Mouse (Mus musculus) midbrain, embryonic 16.5 days (tissue): ENCODE data around the gene Serping1. TPM values are rescaled to one million over a fixed set of nuclear protein-coding genes. Genes with fewer than 3 reads are reported as not detected.

ENCODE experiments used
- ATAC-seq: fragments of 200-750 bp; cut with Nextera tagmentation; 2 replicates; pipeline ENCODE4 v1.8.0; 2017; ENCODE audit warnings: moderate TSS enrichment
- H3K27ac ChIP-seq: fragments of 300-500 bp; sonication (generic); 2 replicates; pipeline ENCODE4 v1.5.1; 2014; ENCODE audit warnings: mild to moderate bottlenecking, low read length, mixed read lengths
- H3K27me3 ChIP-seq: fragments of 300-500 bp; sonication (generic); 2 replicates; pipeline ENCODE4 v1.6.1; 2014; ENCODE audit warnings: low read depth, low read length, mixed read lengths; ENCODE audit not compliant: control insufficient read depth, insufficient read depth
- H3K36me3 ChIP-seq: fragments of 300-500 bp; sonication (generic); 2 replicates; pipeline ENCODE4 v1.6.1; 2014; ENCODE audit warnings: mild to moderate bottlenecking, low read length, moderate library complexity, mixed read lengths; ENCODE audit not compliant: control insufficient read depth, insufficient read depth
- H3K4me1 ChIP-seq: fragments of 300-500 bp; sonication (generic); 2 replicates; pipeline ENCODE4 v1.6.1; 2014; ENCODE audit warnings: mild to moderate bottlenecking, low read length, mixed read lengths; ENCODE audit not compliant: control insufficient read depth, insufficient read depth
- H3K4me2 ChIP-seq: fragments of 300-500 bp; sonication (generic); 2 replicates; pipeline ENCODE4 v1.6.1; 2014; ENCODE audit warnings: mild to moderate bottlenecking, low read length, mixed read lengths
- H3K4me3 ChIP-seq: fragments of 300-500 bp; sonication (generic); 2 replicates; pipeline ENCODE4 v1.5.1; 2014; ENCODE audit warnings: low read depth, mild to moderate bottlenecking, low read length, moderate library complexity, mixed read lengths
- H3K9ac ChIP-seq: fragments of 300-500 bp; sonication (generic); 2 replicates; pipeline ENCODE4 v1.6.1; 2014; ENCODE audit warnings: low read depth, low read length, mixed read lengths
- H3K9me3 ChIP-seq: fragments of 300-500 bp; sonication (generic); replicated peaks from 2 replicates; pipeline ENCODE4 v1.6.1; 2014; ENCODE audit warnings: mild to moderate bottlenecking, low read length, mixed read lengths; ENCODE audit not compliant: control insufficient read depth, poor library complexity, severe bottlenecking
- WGBS: fragments of 180-500 bp; shearing (Covaris S2); extraction: QIAGEN DNeasy Blood & Tissue Kit; methylation state at CpG from one replicate; pipeline ENCODE4 v1.1.7; 2014; 5-methylcytosine and 5-hydroxymethylcytosine counted together
- polyA plus RNA-seq: library from polyadenylated mRNA; unstranded; fragments of >200 nt; fragmentation: Nextera tagmentation; extraction: Ambion mirVana; gene quantifications from 2 replicates; pipeline ENCODE4 v1.2.1, GENCODE M21; 2015

The Serping1 gene
- polyA plus RNA-seq, 1 experiment from 2014 or later = 28.3 TPM

- no peaks in the 10 kb centered on the region for H3K27me3 ChIP-seq
- no peaks in the 10 kb centered on the region for H3K36me3 ChIP-seq
- 64% methylated on average over 7 of the region's 7 CpGs for WGBS
- no peak overlapping the region for H3K4me3 ChIP-seq
- ATAC-seq = no peak
- no peaks in the 10 kb centered on the region for H3K9me3 ChIP-seq
- no peak overlapping the region for H3K9ac ChIP-seq
- H3K4me1 ChIP-seq = no peaks in the 10 kb centered on the region
- H3K4me2 ChIP-seq = no peak overlapping the region
- no peak overlapping the region for H3K27ac ChIP-seq
Measured at GRCm38 (mm10) chr2:84757026-84757682, 18.1 kb downstream of the Serping1 start.

DNA sequence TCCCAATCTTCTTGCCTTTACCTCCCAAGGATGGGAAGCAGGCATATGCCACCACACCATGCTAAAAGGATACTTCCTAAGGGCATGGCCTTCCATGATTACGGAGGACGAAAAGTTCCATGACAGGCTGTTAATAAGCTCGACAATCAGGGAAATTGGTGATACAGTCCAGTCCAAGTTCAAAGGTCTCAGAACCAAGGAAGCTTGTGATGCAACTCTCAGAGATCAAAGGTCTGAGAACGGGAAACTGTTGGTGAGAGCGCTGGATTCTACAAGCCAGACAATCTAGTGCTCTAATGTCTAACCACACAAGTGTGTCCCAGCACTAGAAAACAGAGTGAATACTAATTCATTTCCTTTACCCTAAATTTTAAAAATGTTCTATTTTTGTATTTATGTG, 19.0 kb downstream of the Serping1 start:
- H3K27me3 ChIP-seq = no peaks in the 10 kb centered on the region
- no peak overlapping the region for H3K27ac ChIP-seq
- no peak overlapping the region for H3K4me2 ChIP-seq
- H3K36me3 ChIP-seq = no peaks in the 10 kb centered on the region
- H3K9me3 ChIP-seq = no peaks in the 10 kb centered on the region
- no peak overlapping the region for H3K4me3 ChIP-seq
- WGBS = 90% methylated on average over 5 of the region's 5 CpGs
- no peak for ATAC-seq
- no peaks in the 10 kb centered on the region for H3K4me1 ChIP-seq
- no peak overlapping the region for H3K9ac ChIP-seq

GRCm38 (mm10) chr2:84750115-84750514, 25.1 kb downstream of the Serping1 start:
- H3K9ac ChIP-seq = no peak overlapping the region
- no peaks in the 10 kb centered on the region for H3K4me1 ChIP-seq
- no peaks in the 10 kb centered on the region for H3K27me3 ChIP-seq
- no peaks in the 10 kb centered on the region for H3K36me3 ChIP-seq
- WGBS = 73% methylated on average over 6 of the region's 6 CpGs
- ATAC-seq = no peak
- no peaks in the 10 kb centered on the region for H3K9me3 ChIP-seq
- no peak overlapping the region for H3K27ac ChIP-seq
- no peak overlapping the region for H3K4me2 ChIP-seq
- no peak overlapping the region for H3K4me3 ChIP-seq

DNA sequence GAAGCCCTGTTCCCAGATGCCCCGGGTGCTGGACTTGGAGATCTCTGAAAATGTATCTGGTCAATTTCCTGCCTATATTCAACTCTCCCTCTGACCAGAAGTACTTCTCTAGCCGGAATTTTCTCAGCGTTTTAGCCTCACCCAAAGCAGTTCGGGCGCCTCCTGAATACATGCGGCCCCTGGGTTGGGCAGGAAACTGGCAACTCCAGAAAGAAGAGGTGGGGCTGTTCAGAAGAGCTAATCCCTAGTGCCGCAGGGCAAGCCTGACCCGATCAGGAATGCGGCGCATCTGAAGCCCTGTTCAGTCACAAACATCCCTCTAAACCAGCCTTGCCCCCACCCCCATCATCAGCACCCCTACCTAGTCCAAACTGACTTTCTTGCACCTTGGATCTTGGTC, 31.1 kb downstream of the Serping1 start:
- WGBS = 1% methylated on average over 10 of the region's 10 CpGs
- peak; percentile 33 for ATAC-seq

DNA sequence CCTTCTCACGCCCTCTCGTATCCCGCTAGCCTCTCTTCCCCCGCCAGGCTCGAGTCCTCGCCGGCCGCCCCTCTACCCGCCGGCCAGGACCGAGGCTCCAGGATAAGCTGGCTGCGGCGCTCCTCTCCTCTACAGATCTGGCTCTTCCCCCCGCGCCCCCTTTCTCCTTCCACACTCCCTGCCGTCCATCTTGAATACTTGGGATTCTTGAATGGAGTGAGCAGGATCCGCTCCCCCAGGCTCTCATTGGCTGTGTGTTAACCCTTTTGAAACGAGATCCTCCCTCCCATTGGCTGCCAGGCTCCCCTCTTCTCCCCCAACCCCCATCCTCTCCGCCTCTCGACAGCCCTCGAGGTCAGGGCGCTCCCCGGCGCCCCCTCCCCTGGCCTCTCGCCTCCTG, 31.7 kb downstream of the Serping1 start, which contains the start of gene Gm19426:
Gm19426 (minus strand) TSS at position 95 of the 400 bp plus-strand sequence.
- Histone ChIP-seq H3K27ac (peak within 1 kb of the TSS; percentile 96), H3K4me1 (peaks cover 34% of the 10 kb centered on the region), H3K4me2 (peak within 1 kb of the TSS; percentile 89), H3K36me3 (no peaks in the 10 kb centered on the region), H3K9ac (peak within 1 kb of the TSS; percentile 88), H3K9me3 (no peaks in the 10 kb centered on the region), H3K4me3 (peak within 1 kb of the TSS; percentile 76), H3K27me3 (no peaks in the 10 kb centered on the region)
- ATAC-seq = peak; percentile 94
- 0% methylated on average over 25 of the region's 25 CpGs for WGBS

More for the DNA sequence above, 31.1 kb downstream of the Serping1 start:
- H3K4me1 ChIP-seq = peaks cover 28% of the 10 kb centered on the region
- no peaks in the 10 kb centered on the region for H3K9me3 ChIP-seq
- H3K9ac ChIP-seq = peak overlapping the region; percentile 33; the same call in 1 of the 2 replicates
- peak overlapping the region; percentile 76 for H3K4me3 ChIP-seq
- no peaks in the 10 kb centered on the region for H3K27me3 ChIP-seq
- peak overlapping the region; percentile 89 for H3K4me2 ChIP-seq
- H3K36me3 ChIP-seq = no peaks in the 10 kb centered on the region
- H3K27ac ChIP-seq = peak overlapping the region; percentile 96

- Histone ChIP-seq H3K27me3 (no peaks in the 10 kb centered on the region), H3K4me3 (peak overlapping the region; percentile 76), H3K9me3 (no peaks in the 10 kb centered on the region), H3K4me2 (peak overlapping the region; percentile 89), H3K27ac (peak overlapping the region; percentile 96), H3K36me3 (no peaks in the 10 kb centered on the region), H3K9ac (peak overlapping the region; percentile 88), H3K4me1 (peaks cover 41% of the 10 kb centered on the region)
- WGBS = under 1% methylated on average over 23 of the region's 26 CpGs
- ATAC-seq = peak; percentile 65
Measured at GRCm38 (mm10) chr2:84742451-84743283, 32.6 kb downstream of the Serping1 start.

GRCm38 (mm10) chr2:84741841-84742450, 33.3 kb downstream of the Serping1 start:
- Histone ChIP-seq H3K9me3 (no peaks in the 10 kb centered on the region), H3K27me3 (no peaks in the 10 kb centered on the region), H3K9ac (peak overlapping the region; percentile 88), H3K27ac (peak overlapping the region; percentile 96), H3K4me3 (peak overlapping the region; percentile 76), H3K36me3 (no peaks in the 10 kb centered on the region), H3K4me2 (peak overlapping the region; percentile 89), H3K4me1 (peaks cover 49% of the 10 kb centered on the region)
- WGBS = 4% methylated on average over 5 of the region's 5 CpGs
- peak; percentile 0; the same call in 1 of the 2 replicates for ATAC-seq

DNA sequence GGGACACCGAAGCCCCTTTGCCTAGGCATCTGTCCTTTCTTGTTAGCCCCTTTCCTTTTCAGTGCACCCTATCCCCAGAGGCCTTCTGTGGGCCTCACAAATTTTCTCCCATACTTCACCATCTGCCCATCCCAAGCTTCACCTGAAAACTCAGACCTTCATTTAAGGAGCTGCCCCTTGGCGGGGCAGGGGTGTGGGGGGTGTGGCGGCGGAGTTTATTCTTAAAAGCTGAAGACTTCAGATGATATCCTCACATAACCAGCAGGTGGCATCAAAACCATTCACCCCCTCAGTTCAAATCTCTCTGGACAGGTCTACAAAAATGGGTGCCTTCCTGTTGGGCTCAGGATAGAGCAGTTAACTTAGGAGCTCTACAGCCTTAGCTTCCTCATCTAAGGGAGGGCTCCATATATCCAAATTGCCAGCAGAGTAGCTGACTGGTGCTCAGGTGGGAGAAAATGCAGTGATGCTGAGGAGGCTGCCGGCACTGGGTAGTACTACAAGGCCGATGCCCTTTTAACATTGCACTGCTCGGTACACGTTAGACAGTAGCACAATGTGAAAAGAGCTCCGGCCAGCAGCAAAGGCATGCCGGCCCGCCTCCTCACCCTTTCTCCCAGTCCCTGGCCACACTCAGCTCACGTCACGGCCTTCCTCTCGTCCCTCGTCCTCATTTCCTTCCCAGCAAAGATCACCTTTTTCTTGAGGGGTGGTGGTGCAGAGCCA, 34.5 kb downstream of the Serping1 start:
- H3K36me3 ChIP-seq = no peaks in the 10 kb centered on the region
- 74% methylated on average over 15 of the region's 15 CpGs for WGBS
- ATAC-seq = no peak
- H3K4me1 ChIP-seq = peaks cover 60% of the 10 kb centered on the region
- H3K4me3 ChIP-seq = no peak overlapping the region
- H3K9me3 ChIP-seq = no peaks in the 10 kb centered on the region
- no peak overlapping the region for H3K9ac ChIP-seq
- 0 out of 2 replicates have a peak overlapping the region, but pooled peaks have one; percentile 96 for H3K27ac ChIP-seq
- peak overlapping the region; percentile 89 for H3K4me2 ChIP-seq
- no peaks in the 10 kb centered on the region for H3K27me3 ChIP-seq
